Mouse (Mus musculus): ENCODE results near the gene Sncg.

DNA sequence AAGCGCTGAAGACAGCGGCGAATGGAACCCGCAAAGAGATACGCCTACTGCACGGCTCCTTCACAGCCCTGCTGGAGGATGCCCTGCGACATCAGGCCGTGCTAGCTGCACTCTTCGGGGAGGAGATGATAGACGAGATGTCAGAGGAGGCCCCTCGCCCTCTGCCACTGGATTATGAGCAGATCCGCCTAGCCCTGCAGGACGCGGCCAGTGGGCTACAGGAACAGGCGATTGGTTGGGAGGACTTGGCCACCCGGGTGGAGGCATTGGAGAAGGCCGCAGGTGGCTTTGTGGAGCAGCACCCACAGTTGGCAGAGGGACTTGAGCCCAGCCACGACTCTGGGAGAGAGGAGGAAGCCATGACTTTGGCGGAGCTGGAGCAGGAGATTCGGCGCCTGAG, 24.3 kb upstream of the Sncg start:
- no peak for TF ChIP-seq POLR2A (IDR thresholded peaks at IDR 0.05; ENCODE audit: control insufficient read depth in 1 of 2, insufficient read depth in 1 of 2, low read depth in 1 of 2, low read length in 2 of 2, poor library complexity in 1 of 2)
- TF ChIP-seq CHD1 (IDR thresholded peaks at IDR 0.05; ENCODE audit: low read depth, low read length), result no peak
- no peak for TF ChIP-seq GATA1 (IDR thresholded peaks at IDR 0.05; ENCODE audit: low read depth, low read length)
- TF ChIP-seq MEF2A (IDR thresholded peaks at IDR 0.05; ENCODE audit: extremely low read depth, insufficient replicate concordance, low read depth, low read length, poor library complexity, severe bottlenecking), result no peak
- no peak for TF ChIP-seq ELF1 (IDR thresholded peaks at IDR 0.05; ENCODE audit: low read depth, low read length)
